Mouse (Mus musculus) CH12.LX (cell line): ENCODE results near the gene Gm49388. TPM values are rescaled to one million over a fixed set of nuclear protein-coding genes. Genes with fewer than 3 reads are reported as not detected.

Source experiments
- DNase-seq: peaks from one replicate; pipeline ENCODE4 v3.0.0-alpha.2; 2013; ENCODE audit errors: extremely low read depth
- H3K27ac ChIP-seq: 2 replicates; pipeline ENCODE4 v1.5.1; 2012; ENCODE audit warnings: low read depth, mild to moderate bottlenecking, control low read depth, moderate library complexity; ENCODE audit not compliant: insufficient read depth
- H3K27me3 ChIP-seq: replicated peaks from 2 replicates; pipeline ENCODE3; 2012; ENCODE audit warnings: inconsistent platforms
- H3K36me3 ChIP-seq, 2 experiments: replicated peaks in 1 of 2; 2 replicates each; pipeline versions ENCODE3 to v1.6.1; 2012; ENCODE audit warnings: inconsistent platforms in 1 of 2, low read length in 1 of 2, mild to moderate bottlenecking in 1 of 2, mixed read lengths in 1 of 2, moderate library complexity in 1 of 2; ENCODE audit not compliant: control insufficient read depth in 1 of 2, insufficient read depth in 1 of 2
- H3K4me1 ChIP-seq, 2 experiments: 2 replicates each; pipeline ENCODE4 v1.6.1; 2012; ENCODE audit warnings: inconsistent platforms in 1 of 2, moderate library complexity in 1 of 2; ENCODE audit not compliant: insufficient read depth in 2 of 2, control insufficient read depth in 1 of 2
- H3K4me2 ChIP-seq: 2 replicates; pipeline ENCODE4 v1.6.1; 2012; ENCODE audit warnings: low read depth, mild to moderate bottlenecking, control low read depth; ENCODE audit not compliant: poor library complexity, insufficient read depth, severe bottlenecking
- H3K4me3 ChIP-seq, 3 experiments: fragments of 150-350 bp in 1 of 3; sonication (generic) in 1 of 3; replicated peaks in 1 of 3; 2 replicates each; pipeline versions ENCODE3 to v1.5.1; 2011 to 2012; ENCODE audit warnings: low read depth in 2 of 3, low read length in 2 of 3, mild to moderate bottlenecking in 2 of 3, moderate library complexity in 2 of 3, control low read depth in 1 of 3, improper control_type of control experiment in 1 of 3, inconsistent platforms in 1 of 3, mixed read lengths in 1 of 3; ENCODE audit not compliant: poor library complexity in 1 of 3
- H3K79me2 ChIP-seq: replicated peaks from 2 replicates; pipeline ENCODE4 v1.6.1; 2012; ENCODE audit warnings: mild to moderate bottlenecking, moderate library complexity; ENCODE audit not compliant: control insufficient read depth, poor library complexity, insufficient read depth, severe bottlenecking; ENCODE audit errors: extremely low read depth
- H3K9ac ChIP-seq: 2 replicates; pipeline ENCODE4 v1.6.1; 2012; ENCODE audit warnings: low read depth, mild to moderate bottlenecking, control low read depth, moderate library complexity; ENCODE audit not compliant: insufficient read depth
- H3K9me3 ChIP-seq: replicated peaks from 2 replicates; pipeline ENCODE3; 2012; ENCODE audit warnings: low read length, inconsistent platforms, mixed read lengths
- BHLHE40 ChIP-seq: IDR thresholded peaks from 2 replicates; pipeline ENCODE4 v1.6.1; 2011; ENCODE audit warnings: mild to moderate bottlenecking, low read depth, low read length, improper control_type of control experiment
- CTCF ChIP-seq, 2 experiments: IDR thresholded peaks in 1 of 2; conservative IDR thresholded peaks in 1 of 2; 2 replicates each; pipeline ENCODE4 v1.5.1; 2011 to 2012; ENCODE audit warnings: low read depth in 2 of 2, low read length in 2 of 2, improper control_type of control experiment in 1 of 2, inconsistent platforms in 1 of 2, mild to moderate bottlenecking in 1 of 2, moderate library complexity in 1 of 2
- E2F4 ChIP-seq: IDR thresholded peaks from 2 replicates; pipeline ENCODE4 v1.6.1; 2011; ENCODE audit warnings: low read depth, low read length, improper control_type of control experiment; ENCODE audit not compliant: insufficient replicate concordance
- ELF1 ChIP-seq: IDR thresholded peaks from 2 replicates; pipeline ENCODE4 v1.6.1; 2014; ENCODE audit warnings: low read depth, mild to moderate bottlenecking, inconsistent platforms, low read length, improper control_type of control experiment
- ETS1 ChIP-seq: conservative IDR thresholded peaks from 2 replicates; pipeline ENCODE4 v1.6.1; 2012; ENCODE audit warnings: low read depth, mild to moderate bottlenecking, inconsistent platforms, low read length, improper control_type of control experiment, moderate library complexity
- GABPA ChIP-seq: IDR thresholded peaks from 2 replicates; pipeline ENCODE4 v1.6.1; 2012; ENCODE audit warnings: low read depth, low read length, improper control_type of control experiment, inconsistent platforms; ENCODE audit not compliant: insufficient replicate concordance
- JUN ChIP-seq: IDR thresholded peaks from 2 replicates; pipeline ENCODE4 v1.6.1; 2011; ENCODE audit warnings: low read depth, mild to moderate bottlenecking, low read length, improper control_type of control experiment, moderate library complexity; ENCODE audit not compliant: insufficient read depth
- MAX ChIP-seq: IDR thresholded peaks from 2 replicates; pipeline ENCODE4 v1.6.1; 2011; ENCODE audit warnings: low read length, improper control_type of control experiment
- MXI1 ChIP-seq: IDR thresholded peaks from 2 replicates; pipeline ENCODE4 v1.6.1; 2011; ENCODE audit warnings: mild to moderate bottlenecking, low read depth, low read length, improper control_type of control experiment
- NELFE ChIP-seq: IDR thresholded peaks from 2 replicates; pipeline ENCODE4 v1.6.1; 2011; ENCODE audit warnings: low read depth, low read length, improper control_type of control experiment
- NRF1 ChIP-seq: IDR thresholded peaks from 2 replicates; pipeline ENCODE4 v1.6.1; 2014; ENCODE audit warnings: low read depth, mild to moderate bottlenecking, inconsistent platforms, low read length, improper control_type of control experiment, moderate library complexity
- PAX5 ChIP-seq: IDR thresholded peaks from 2 replicates; pipeline ENCODE4 v1.6.1; 2012; ENCODE audit warnings: low read length, inconsistent platforms, mixed read lengths
- POLR2A ChIP-seq: IDR thresholded peaks from 2 replicates; pipeline ENCODE4 v1.6.1; 2011; ENCODE audit warnings: low read depth, mild to moderate bottlenecking, improper control_type of control experiment, low read length
- POLR2AphosphoS2 ChIP-seq: IDR thresholded peaks from 2 replicates; pipeline ENCODE4 v1.6.1; 2011; ENCODE audit warnings: low read depth, low read length, improper control_type of control experiment
- RAD21 ChIP-seq: IDR thresholded peaks from 2 replicates; pipeline ENCODE4 v1.6.1; 2011; ENCODE audit warnings: low read depth, mild to moderate bottlenecking, low read length, improper control_type of control experiment, moderate library complexity
- RCOR1 ChIP-seq: conservative IDR thresholded peaks from 2 replicates; pipeline ENCODE4 v1.6.1; 2012; ENCODE audit warnings: low read depth, mild to moderate bottlenecking, inconsistent platforms, low read length, improper control_type of control experiment
- SIN3A ChIP-seq: IDR thresholded peaks from 2 replicates; pipeline ENCODE4 v1.6.1; 2012; ENCODE audit warnings: low read length, improper control_type of control experiment, inconsistent platforms
- SMC3 ChIP-seq: IDR thresholded peaks from 2 replicates; pipeline ENCODE4 v1.6.1; 2011; ENCODE audit warnings: low read depth, low read length, improper control_type of control experiment
- TBP ChIP-seq: conservative IDR thresholded peaks from 2 replicates; pipeline ENCODE4 v1.6.1; 2011; ENCODE audit warnings: low read depth, low read length, improper control_type of control experiment
- TCF12 ChIP-seq: IDR thresholded peaks from 2 replicates; pipeline ENCODE4 v1.6.1; 2014; ENCODE audit warnings: low read depth, mild to moderate bottlenecking, inconsistent platforms, low read length, improper control_type of control experiment
- UBTF ChIP-seq: IDR thresholded peaks from 2 replicates; pipeline ENCODE4 v1.6.1; 2012; ENCODE audit warnings: low read depth, mild to moderate bottlenecking, inconsistent platforms, low read length, improper control_type of control experiment, moderate library complexity
- USF2 ChIP-seq: conservative IDR thresholded peaks from 2 replicates; pipeline ENCODE4 v1.6.1; 2011; ENCODE audit warnings: low read depth, low read length, improper control_type of control experiment
- ZC3H11A ChIP-seq: IDR thresholded peaks from 2 replicates; pipeline ENCODE4 v1.6.1; 2012; ENCODE audit warnings: low read depth, mild to moderate bottlenecking, inconsistent platforms, low read length, improper control_type of control experiment
- ZMIZ1 ChIP-seq: IDR thresholded peaks from 2 replicates; pipeline ENCODE4 v1.6.1; 2012; ENCODE audit warnings: low read depth, mild to moderate bottlenecking, inconsistent platforms, low read length, improper control_type of control experiment
- ZNF384 ChIP-seq: IDR thresholded peaks from 2 replicates; pipeline ENCODE4 v1.6.1; 2012; ENCODE audit warnings: low read depth, low read length, improper control_type of control experiment, inconsistent platforms
- dilution Hi-C: fragments of 300-500 bp; cut with MboI; formaldehyde crosslinking; loops from 2 replicates; pipeline ENCODE4 v1.14.3; 2020; ENCODE audit warnings: low sequenced_read_pairs; ENCODE audit not compliant: extremely low pct_unique_long_range_greater_than_20kb, extremely low pct_ligation_motif_present
- in situ Hi-C: fragments of 300-500 bp; cut with MboI; formaldehyde crosslinking; loops from 3 replicates; pipeline ENCODE4 v1.14.3; 2019; ENCODE audit warnings: low sequenced_read_pairs, low pct_ligation_motif_present, low pct_unique_long_range_greater_than_20kb, mixed read lengths
- polyA plus RNA-seq: library from polyadenylated mRNA; unstranded; fragments of >175 nt; gene quantifications from 2 replicates; pipeline ENCODE4 v1.2.1, GENCODE M21; 2012; ENCODE audit warnings: low read depth; ENCODE audit not compliant: insufficient read length
- total RNA-seq, 2 experiments: library from RNA; depleted of rRNA; stranded (reverse); fragments of 300-350 nt in 1 of 2; fragments of >200 nt in 1 of 2; gene quantifications; 2 replicates each; pipeline ENCODE4 v1.2.3; 2012 to 2014

Gene Gm49388
- total and polyA plus RNA-seq, 3 experiments: 0.98 to 4.3 TPM; not detected in 1

DNA sequence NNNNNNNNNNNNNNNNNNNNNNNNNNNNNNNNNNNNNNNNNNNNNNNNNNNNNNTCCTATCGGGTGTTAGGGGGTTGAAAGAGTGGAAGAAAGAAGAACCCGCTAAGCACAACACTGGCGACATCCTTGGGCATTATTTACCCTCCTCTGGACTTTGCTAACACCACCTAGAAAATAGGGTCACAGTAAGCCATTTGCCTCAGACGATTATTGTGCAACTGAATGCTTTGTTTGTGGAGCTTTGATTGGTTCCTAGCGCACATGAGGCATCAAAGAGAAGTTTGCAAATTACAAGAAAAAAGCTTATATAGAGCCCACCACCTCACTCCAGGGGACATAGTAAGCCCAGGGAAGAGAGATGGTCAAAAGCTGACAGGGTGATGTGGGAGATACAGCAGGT lies 23.4 kb downstream of the Gm49388 start:
- no peak overlapping the region for H3K4me2 ChIP-seq
- H3K4me1 ChIP-seq: peaks cover 2 to 13% of the 10 kb centered on the region in 2 experiments; a peak in 3 of 4 replicates
- no peak overlapping the region for H3K27ac ChIP-seq
- no peaks in the 10 kb centered on the region for H3K27me3 ChIP-seq
- H3K79me2 ChIP-seq: no peaks in the 10 kb centered on the region
- peaks cover 0 to 7% of the 10 kb centered on the region in 2 experiments for H3K36me3 ChIP-seq
- no peak for DNase-seq
- H3K9ac ChIP-seq: no peak overlapping the region
- no peak overlapping the region for H3K4me3 ChIP-seq
- dilution Hi-C loops: no loop called here
- no peaks in the 10 kb centered on the region for H3K9me3 ChIP-seq
- in situ Hi-C loops: no loop called here
- TF ChIP-seq GABPA: no peak
- TF ChIP-seq PAX5: no peak
- TF ChIP-seq MXI1: no peak
- no peak for TF ChIP-seq ZMIZ1
- no peak for TF ChIP-seq POLR2A
- no peak for TF ChIP-seq SMC3
- TF ChIP-seq RAD21: no peak
- TF ChIP-seq NRF1: no peak
- no peak for TF ChIP-seq JUN
- TF ChIP-seq NELFE: no peak
- TF ChIP-seq ETS1: no peak

DNA sequence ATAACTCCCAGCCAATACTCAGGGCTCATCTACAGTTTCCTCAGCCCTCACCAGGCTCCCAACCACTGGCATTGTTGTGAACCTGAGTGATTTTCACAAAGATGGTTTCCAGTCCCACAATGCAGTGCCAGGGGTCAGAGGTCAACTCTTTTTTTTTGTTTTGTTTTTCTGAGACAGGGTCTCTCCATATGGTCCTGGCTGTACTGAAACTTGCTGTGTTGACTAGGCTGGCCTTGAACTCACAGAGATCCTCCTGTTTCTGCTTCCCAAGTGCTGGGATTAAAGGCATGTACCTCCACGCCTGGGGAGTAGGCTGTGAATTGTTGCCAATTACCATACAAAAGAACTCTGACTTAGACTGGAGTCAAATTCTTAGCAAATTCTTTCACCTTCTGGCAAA lies 24.4 kb downstream of the Gm49388 start:
- dilution Hi-C loops: no loop called here
- in situ Hi-C loops: no loop called here
- DNase-seq: no peak
- Histone ChIP-seq H3K9ac (no peak overlapping the region), H3K4me1 (peaks cover 2 to 9% of the 10 kb centered on the region in 2 experiments; a peak in 3 of 4 replicates), H3K4me3 (no peak overlapping the region), H3K9me3 (no peaks in the 10 kb centered on the region), H3K27ac (no peak overlapping the region), H3K4me2 (no peak overlapping the region), H3K79me2 (no peaks in the 10 kb centered on the region), H3K36me3 (no peaks in the 10 kb centered on the region), H3K27me3 (no peaks in the 10 kb centered on the region)
- no peak for TF ChIP-seq ZC3H11A
- no peak for TF ChIP-seq BHLHE40
- no peak for TF ChIP-seq NRF1
- TF ChIP-seq POLR2AphosphoS2: no peak
- TF ChIP-seq PAX5: no peak
- TF ChIP-seq RCOR1: no peak
- no peak for TF ChIP-seq E2F4
- no peak for TF ChIP-seq ELF1
- TF ChIP-seq USF2: no peak
- no peak for TF ChIP-seq ZNF384
- no peak for TF ChIP-seq SIN3A
- TF ChIP-seq TCF12: no peak
- TF ChIP-seq UBTF: no peak
- no peak for TF ChIP-seq CTCF (conservative IDR thresholded peaks at IDR 0.05 in 1 of 2, IDR thresholded peaks at IDR 0.05 in 1 of 2; ENCODE audit: low read depth in 2 of 2, low read length in 2 of 2)
- TF ChIP-seq MAX: no peak
- no peak for TF ChIP-seq POLR2A
- no peak for TF ChIP-seq TBP
